Mouse (Mus musculus) colon, adult 2 months (tissue): ENCODE measurements around the gene Lgsn. TPM values are rescaled to one million over a fixed set of nuclear protein-coding genes. Genes with fewer than 3 reads are reported as not detected.

ENCODE experiments used
- polyA plus RNA-seq: library from polyadenylated mRNA; depleted of rRNA; stranded (reverse); fragments of >200 nt; gene quantifications from 2 replicates; pipeline ENCODE4 v1.2.3, GENCODE M21; 2012; rRNA removed

The Lgsn gene
- not detected in 2 replicates for polyA plus RNA-seq

DNA sequence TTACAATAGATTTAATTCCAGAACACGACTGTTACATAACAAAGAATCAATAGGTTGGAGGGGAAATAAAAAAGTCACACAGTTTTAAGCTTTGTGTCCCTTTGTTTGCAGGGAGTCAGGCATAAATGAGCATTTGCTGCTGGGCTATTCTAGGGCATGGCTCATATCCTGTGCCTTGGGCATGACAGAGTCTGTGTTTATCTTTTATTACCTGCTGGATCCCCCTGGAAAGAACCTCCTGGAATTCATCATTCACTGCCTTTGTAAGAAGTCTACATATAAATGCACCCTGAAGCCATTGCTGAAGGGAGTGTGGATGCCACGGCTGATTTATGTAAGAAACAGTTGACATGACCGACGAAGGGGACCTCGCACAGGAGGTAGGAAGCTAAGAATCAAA lies at the start of gene Lgsn:
Gene Lgsn, plus strand, starts transcription at position 301 of the 400 bp plus-strand sequence.

DNA sequence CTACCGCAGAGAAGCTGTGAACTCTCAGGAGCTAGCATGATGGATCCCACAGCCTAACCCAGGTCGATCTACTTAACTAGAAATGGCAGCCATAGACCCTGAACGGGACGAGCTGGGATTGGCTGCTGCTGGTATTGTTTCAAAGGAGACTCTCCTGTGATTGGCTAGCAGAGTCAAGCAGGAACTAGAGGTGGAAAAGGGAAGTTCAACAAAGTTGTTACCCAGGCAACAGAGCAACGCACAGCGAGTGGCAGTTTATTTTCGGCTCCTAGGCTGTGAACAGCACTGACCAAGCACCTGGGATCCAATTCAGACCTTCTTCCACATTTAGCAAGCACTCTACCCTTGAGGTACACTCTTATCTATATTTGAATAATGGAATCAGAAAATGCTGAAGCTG lies 46.4 kb downstream of the Lgsn start, which contains the start of the genes 4931428L18Rik and Pih1d3:
Gene 4931428L18Rik, minus strand, starts transcription at position 121 of the 400 bp plus-strand sequence.
Gene Pih1d3, plus strand, starts transcription at position 275 of the 400 bp plus-strand sequence.

Other genes with a start within 250 kb of the Lgsn start
- not detected in 2 replicates for gene AC153137.1, start 198.4 kb upstream of the Lgsn start, polyA plus RNA-seq
- 0.10 TPM in 1 of 2 replicates, not detected in the other for gene 4931428L18Rik, start 46.3 kb downstream of the Lgsn start, polyA plus RNA-seq
- gene Pih1d3, start 46.4 kb downstream of the Lgsn start, polyA plus RNA-seq: not detected in 2 replicates